Mouse (Mus musculus) A20 (cell line): ENCODE measurements around the gene Casp9.

ENCODE experiments used
- DNase-seq: peaks from one replicate; pipeline ENCODE4 v3.0.0-alpha.2; 2011; ENCODE audit warnings: low read depth, low spot score

The Casp9 gene

GRCm38 (mm10) chr4:141864506-141864905 is 71.1 kb downstream of the Casp9 start:
- no peak for DNase-seq

- no peak for DNase-seq
Measured at GRCm38 (mm10) chr4:141865006-141865405, 71.6 kb downstream of the Casp9 start.
